Mouse (Mus musculus) thymus, adult 2 months (tissue): ENCODE results near the gene Dnah2. TPM values are rescaled to one million over a fixed set of nuclear protein-coding genes. Genes with fewer than 3 reads are reported as not detected.

Experiments
- DNase-seq: peaks from one replicate; pipeline ENCODE4 v3.0.0; 2021
- H3K27ac ChIP-seq: fragments of 200-500 bp; 2 replicates; pipeline ENCODE4 v1.5.1; 2012; ENCODE audit warnings: low read length, control low read depth; ENCODE audit not compliant: control insufficient read depth, insufficient read depth
- H3K27me3 ChIP-seq: fragments of 200-500 bp; 2 replicates; pipeline ENCODE4 v1.6.1; 2012; ENCODE audit warnings: mild to moderate bottlenecking, low read length, moderate library complexity, mixed read lengths; ENCODE audit not compliant: control insufficient read depth, insufficient read depth
- H3K36me3 ChIP-seq: fragments of 200-500 bp; 2 replicates; pipeline ENCODE4 v1.6.1; 2012; ENCODE audit warnings: mild to moderate bottlenecking, low read length, moderate library complexity; ENCODE audit not compliant: control insufficient read depth, insufficient read depth
- H3K4me1 ChIP-seq: fragments of 200-500 bp; replicated peaks from 2 replicates; pipeline ENCODE4 v1.6.1; 2012; ENCODE audit warnings: low read length; ENCODE audit not compliant: control insufficient read depth, insufficient read depth
- H3K4me3 ChIP-seq: fragments of 200-500 bp; 2 replicates; pipeline ENCODE4 v1.5.1; 2012; ENCODE audit warnings: mild to moderate bottlenecking, low read length, control low read depth, moderate library complexity; ENCODE audit not compliant: control insufficient read depth, insufficient read depth
- CTCF ChIP-seq: fragments of 200-500 bp; IDR thresholded peaks from 2 replicates; pipeline ENCODE4 v1.5.1; 2012; ENCODE audit warnings: mild to moderate bottlenecking, control low read depth, low read length, moderate library complexity, borderline replicate concordance; ENCODE audit not compliant: control insufficient read depth, poor library complexity, insufficient read depth; ENCODE audit errors: extremely low read depth
- POLR2A ChIP-seq: fragments of 200-500 bp; IDR thresholded peaks from 2 replicates; pipeline ENCODE4 v1.6.1; 2012; ENCODE audit warnings: mild to moderate bottlenecking, low read length, control low read depth, moderate library complexity; ENCODE audit not compliant: control insufficient read depth, poor library complexity, insufficient read depth; ENCODE audit errors: extremely low read depth
- WGBS: fragments of 180-500 bp; shearing (Covaris S2); methylation state at CpG from one replicate; pipeline ENCODE4 v1.1.7; 2018; 5-methylcytosine and 5-hydroxymethylcytosine counted together
- polyA plus RNA-seq: library from polyadenylated mRNA; depleted of rRNA; stranded (reverse); fragments of >200 nt; gene quantifications from 2 replicates; pipeline ENCODE4 v1.2.3, GENCODE M21; 2012

Gene Dnah2
- polyA plus RNA-seq, 1 experiment = 0.39 TPM

- DNase-seq = peak; percentile 81
These were observed 116.9 kb downstream of the Dnah2 start for GRCm38 (mm10) chr11:69431829-69432639.

GRCm38 (mm10) chr11:69430631-69431030, 118.3 kb downstream of the Dnah2 start:
- H3K4me3 ChIP-seq = no peak overlapping the region
- TF ChIP-seq POLR2A = no peak
- no peak for TF ChIP-seq CTCF
- 0 out of 2 replicates have a peak, but pooled peaks cover 2% of the 10 kb centered on the region for H3K4me1 ChIP-seq
- H3K27me3 ChIP-seq = no peaks in the 10 kb centered on the region
- H3K36me3 ChIP-seq = no peaks in the 10 kb centered on the region
- 97% methylated on average over 15 of the region's 15 CpGs for WGBS
- DNase-seq = no peak
- no peak overlapping the region for H3K27ac ChIP-seq

More at GRCm38 (mm10) chr11:69431829-69432639, 116.9 kb downstream of the Dnah2 start:
- no peak for TF ChIP-seq CTCF
- TF ChIP-seq POLR2A = no peak
- Histone ChIP-seq H3K27me3 (no peaks in the 10 kb centered on the region), H3K4me3 (no peak overlapping the region), H3K4me1 (0 out of 2 replicates have a peak, but pooled peaks cover 2% of the 10 kb centered on the region), H3K36me3 (no peaks in the 10 kb centered on the region), H3K27ac (no peak overlapping the region)
- WGBS = 27% methylated on average over 11 of the region's 11 CpGs

- Histone ChIP-seq H3K4me3 (no peak overlapping the region), H3K36me3 (no peaks in the 10 kb centered on the region), H3K27me3 (no peaks in the 10 kb centered on the region), H3K27ac (no peak overlapping the region), H3K4me1 (0 out of 2 replicates have a peak, but pooled peaks cover 2% of the 10 kb centered on the region)
- 65% methylated on average over 2 of the region's 2 CpGs for WGBS
- no peak for DNase-seq
- TF ChIP-seq POLR2A = no peak
- no peak for TF ChIP-seq CTCF
These were observed 119.6 kb downstream of the Dnah2 start for GRCm38 (mm10) chr11:69429313-69429712.

- Histone ChIP-seq H3K4me1 (0 out of 2 replicates have a peak, but pooled peaks cover 2% of the 10 kb centered on the region), H3K4me3 (no peak overlapping the region), H3K27me3 (no peaks in the 10 kb centered on the region), H3K27ac (no peak overlapping the region), H3K36me3 (no peaks in the 10 kb centered on the region)
- no peak for TF ChIP-seq CTCF
- TF ChIP-seq POLR2A = no peak
- 55% methylated on average over 4 of the region's 4 CpGs for WGBS
- DNase-seq = no peak
These were observed 120.2 kb downstream of the Dnah2 start for GRCm38 (mm10) chr11:69428751-69429150.

DNA sequence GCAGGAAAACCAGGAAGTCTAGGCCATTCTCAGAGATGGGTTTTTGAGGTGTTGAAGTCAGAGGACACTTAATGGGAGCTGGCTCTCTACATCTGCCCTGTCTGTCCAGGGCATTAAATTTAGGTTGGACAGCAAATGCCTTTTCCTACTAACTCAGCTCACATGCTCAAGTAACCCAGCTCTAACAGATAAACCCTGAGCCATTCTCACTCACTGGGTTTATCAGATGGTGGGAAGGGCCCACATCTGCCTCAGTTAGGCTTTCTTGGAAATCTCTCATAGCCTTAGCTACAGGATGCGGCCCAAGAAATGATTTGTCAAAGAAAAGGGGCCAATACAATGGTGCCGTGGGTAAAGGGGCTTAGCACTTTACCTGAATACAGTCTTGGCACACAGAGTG, 122.7 kb downstream of the Dnah2 start:
- DNase-seq = no peak
- 86% methylated on average over 2 of the region's 2 CpGs for WGBS
- H3K4me3 ChIP-seq = no peak overlapping the region
- no peaks in the 10 kb centered on the region for H3K4me1 ChIP-seq
- no peak overlapping the region for H3K27ac ChIP-seq
- H3K36me3 ChIP-seq = no peaks in the 10 kb centered on the region
- no peak for TF ChIP-seq CTCF
- TF ChIP-seq POLR2A = no peak
- H3K27me3 ChIP-seq = no peaks in the 10 kb centered on the region

- no peak overlapping the region for H3K27ac ChIP-seq
- 73% methylated on average over 6 of the region's 6 CpGs for WGBS
- H3K27me3 ChIP-seq = no peaks in the 10 kb centered on the region
- H3K4me1 ChIP-seq = peaks cover 18% of the 10 kb centered on the region
- TF ChIP-seq POLR2A (no peak), CTCF (no peak)
- DNase-seq = no peak
- no peaks in the 10 kb centered on the region for H3K36me3 ChIP-seq
- no peak overlapping the region for H3K4me3 ChIP-seq
These were observed 125.0 kb downstream of the Dnah2 start for GRCm38 (mm10) chr11:69423885-69424284.

- Histone ChIP-seq H3K36me3 (no peaks in the 10 kb centered on the region), H3K27ac (no peak overlapping the region), H3K4me3 (no peak overlapping the region), H3K27me3 (no peaks in the 10 kb centered on the region), H3K4me1 (peaks cover 23% of the 10 kb centered on the region)
- TF ChIP-seq POLR2A = no peak
- TF ChIP-seq CTCF = no peak
- DNase-seq = no peak
- WGBS = 96% methylated on average over 10 of the region's 10 CpGs
These were observed 126.1 kb downstream of the Dnah2 start for GRCm38 (mm10) chr11:69422842-69423241.
